Mouse (Mus musculus): ENCODE measurements around the gene Lsm4. TPM values are rescaled to one million over a fixed set of nuclear protein-coding genes. Genes with fewer than 3 reads are reported as not detected.

Lsm4 gene
- polyA plus RNA-seq, 1 experiment from 2014 or later, result 335 TPM

DNA sequence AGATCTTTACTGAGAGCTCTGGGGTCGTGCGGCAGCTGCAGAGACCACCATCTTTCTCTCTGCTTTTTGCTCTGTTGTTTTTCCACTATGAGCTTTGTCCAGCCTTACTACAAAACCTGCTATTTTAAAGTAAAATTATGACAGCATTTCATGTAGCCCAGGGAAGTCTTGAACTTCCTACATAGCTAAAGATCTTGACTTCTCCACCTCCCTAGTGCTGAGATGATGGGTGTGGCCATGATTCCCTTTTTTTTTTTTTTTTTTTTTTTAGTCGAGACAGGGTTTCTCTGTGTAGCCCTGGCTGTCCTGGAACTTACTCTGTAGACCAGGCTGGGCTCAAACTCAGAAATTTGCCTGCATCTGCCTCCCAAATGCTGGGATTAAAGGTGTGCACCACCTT lies 8.4 kb upstream of the Lsm4 start:
- H3K4me3 ChIP-seq (replicated peaks), result no peak overlapping the region

DNA sequence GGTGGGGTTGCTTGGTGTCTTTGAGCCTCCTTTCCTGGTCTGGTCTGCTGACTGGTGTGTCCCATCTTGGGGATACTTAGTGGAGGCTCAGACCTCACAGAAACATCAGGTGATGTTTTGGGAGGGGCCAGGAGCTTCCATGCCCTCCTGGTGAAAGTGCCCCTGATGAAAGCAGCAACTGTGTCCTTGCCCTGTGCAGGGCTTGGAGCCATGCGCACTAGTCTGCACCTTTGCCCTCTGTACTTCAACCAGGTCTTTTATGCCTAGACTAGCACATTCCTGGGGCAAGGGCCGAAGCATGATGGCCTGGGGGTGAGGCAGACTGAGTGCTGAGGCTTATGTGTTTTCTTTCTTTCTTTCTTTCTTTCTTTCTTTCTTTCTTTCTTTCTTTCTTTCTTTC lies 7.4 kb upstream of the Lsm4 start:
- Histone ChIP-seq H3K4me2 (no peak overlapping the region), H3K4me3 (replicated peaks) (no peak overlapping the region), H3K9ac (replicated peaks) (no peak overlapping the region), H3K27ac (no peak overlapping the region), H3K9me3 (0 out of 2 replicates have a peak, but pooled peaks cover 3% of the 10 kb centered on the region), H3K36me3 (no peaks in the 10 kb centered on the region), H3K4me1 (replicated peaks) (peaks cover 3% of the 10 kb centered on the region), H3K27me3 (no peaks in the 10 kb centered on the region)
- WGBS, result 61% methylated on average over 2 of the region's 2 CpGs
- ATAC-seq (ENCODE audit: insufficient number of reproducible peaks, insufficient read depth, low FRiP score, low TSS enrichment, low read depth), result no peak

More for the DNA sequence above, 8.4 kb upstream of the Lsm4 start:
- Histone ChIP-seq H3K9ac (replicated peaks) (no peak overlapping the region), H3K36me3 (no peaks in the 10 kb centered on the region), H3K27ac (no peak overlapping the region), H3K4me1 (replicated peaks) (peaks cover 11% of the 10 kb centered on the region), H3K4me2 (no peak overlapping the region), H3K27me3 (no peaks in the 10 kb centered on the region), H3K9me3 (0 out of 2 replicates have a peak, but pooled peaks cover 3% of the 10 kb centered on the region)
- ATAC-seq (ENCODE audit: insufficient number of reproducible peaks, insufficient read depth, low FRiP score, low TSS enrichment, low read depth), result no peak
- 71% methylated on average over 3 of the region's 3 CpGs for WGBS

DNA sequence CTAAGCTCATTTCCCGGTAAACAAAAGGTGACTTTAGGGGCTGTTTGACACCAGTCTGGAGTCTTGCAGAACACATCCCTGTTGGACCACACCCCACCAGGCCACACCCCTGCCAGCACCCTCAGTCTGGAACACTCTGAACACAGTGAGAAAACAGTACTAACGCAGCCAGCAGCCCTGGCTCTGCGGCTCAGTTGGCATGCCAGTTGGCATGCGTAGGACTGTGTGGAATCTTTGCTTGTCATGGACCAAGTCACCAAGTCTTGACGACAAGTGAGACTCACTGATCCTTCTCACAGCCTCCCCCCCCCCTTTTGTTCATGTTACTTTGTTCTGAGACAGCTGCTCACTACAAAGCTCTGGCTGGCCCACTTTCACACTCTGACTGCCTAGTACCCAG lies 6.0 kb upstream of the Lsm4 start:
- ATAC-seq (ENCODE audit: insufficient number of reproducible peaks, insufficient read depth, low FRiP score, low TSS enrichment, low read depth), result no peak
- H3K4me2 ChIP-seq, result no peak overlapping the region
- 73% methylated on average over 5 of the region's 5 CpGs for WGBS
- 0 out of 2 replicates have a peak, but pooled peaks cover 3% of the 10 kb centered on the region for H3K9me3 ChIP-seq
- no peak overlapping the region for H3K27ac ChIP-seq
- H3K36me3 ChIP-seq, result no peaks in the 10 kb centered on the region
- no peak overlapping the region for H3K9ac ChIP-seq (replicated peaks)
- no peak overlapping the region for H3K4me3 ChIP-seq (replicated peaks)
- H3K4me1 ChIP-seq (replicated peaks), result peaks cover 3% of the 10 kb centered on the region; the same call in 1 of the 2 replicates
- no peaks in the 10 kb centered on the region for H3K27me3 ChIP-seq

DNA sequence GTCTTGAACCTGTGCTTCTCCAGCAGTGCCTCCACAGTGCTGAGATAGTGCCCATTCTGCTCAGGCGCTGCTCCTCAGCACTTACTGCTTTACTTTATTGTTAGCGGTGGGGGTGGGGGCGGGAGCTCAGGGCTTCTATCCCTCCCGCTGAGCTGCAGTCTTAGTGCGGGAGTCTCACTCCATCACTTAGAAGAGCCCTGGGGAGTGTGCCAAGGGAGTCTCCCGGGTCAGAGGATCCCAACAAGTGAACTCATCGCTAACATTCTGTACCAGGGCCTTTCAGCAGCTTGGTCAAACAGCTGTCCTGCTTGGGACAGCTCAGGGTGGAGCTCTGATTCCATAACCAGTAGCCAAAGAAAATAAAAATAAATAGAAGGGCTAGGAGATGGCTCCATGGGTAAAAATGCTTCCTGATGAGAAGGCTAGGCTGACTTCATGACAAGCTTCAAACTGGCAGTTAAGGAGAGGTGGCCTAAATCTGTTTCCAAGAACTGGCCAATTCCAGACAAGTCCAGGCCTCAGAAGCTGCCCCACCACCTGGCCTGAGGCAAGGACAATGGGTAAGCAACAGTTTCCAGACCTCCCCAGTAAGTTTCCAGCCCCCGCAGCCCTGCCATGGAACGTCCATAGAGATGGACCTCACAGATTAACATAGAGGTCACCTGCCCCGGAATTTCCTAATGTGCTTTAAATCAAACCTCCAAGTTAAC lies 1.3 kb upstream of the Lsm4 start:
- WGBS, result 75% methylated on average over 10 of the region's 10 CpGs
- Histone ChIP-seq H3K4me2 (no peak overlapping the region), H3K4me3 (replicated peaks) (no peak overlapping the region), H3K4me1 (replicated peaks) (peaks cover 17% of the 10 kb centered on the region), H3K9ac (replicated peaks) (no peak overlapping the region), H3K9me3 (0 out of 2 replicates have a peak, but pooled peaks cover 3% of the 10 kb centered on the region), H3K27me3 (no peaks in the 10 kb centered on the region), H3K27ac (0 out of 2 replicates have a peak overlapping the region, but pooled peaks have one; percentile 85), H3K36me3 (peaks cover 4% of the 10 kb centered on the region; the same call in 1 of the 2 replicates)
- no peak for ATAC-seq (ENCODE audit: insufficient number of reproducible peaks, insufficient read depth, low FRiP score, low TSS enrichment, low read depth)

DNA sequence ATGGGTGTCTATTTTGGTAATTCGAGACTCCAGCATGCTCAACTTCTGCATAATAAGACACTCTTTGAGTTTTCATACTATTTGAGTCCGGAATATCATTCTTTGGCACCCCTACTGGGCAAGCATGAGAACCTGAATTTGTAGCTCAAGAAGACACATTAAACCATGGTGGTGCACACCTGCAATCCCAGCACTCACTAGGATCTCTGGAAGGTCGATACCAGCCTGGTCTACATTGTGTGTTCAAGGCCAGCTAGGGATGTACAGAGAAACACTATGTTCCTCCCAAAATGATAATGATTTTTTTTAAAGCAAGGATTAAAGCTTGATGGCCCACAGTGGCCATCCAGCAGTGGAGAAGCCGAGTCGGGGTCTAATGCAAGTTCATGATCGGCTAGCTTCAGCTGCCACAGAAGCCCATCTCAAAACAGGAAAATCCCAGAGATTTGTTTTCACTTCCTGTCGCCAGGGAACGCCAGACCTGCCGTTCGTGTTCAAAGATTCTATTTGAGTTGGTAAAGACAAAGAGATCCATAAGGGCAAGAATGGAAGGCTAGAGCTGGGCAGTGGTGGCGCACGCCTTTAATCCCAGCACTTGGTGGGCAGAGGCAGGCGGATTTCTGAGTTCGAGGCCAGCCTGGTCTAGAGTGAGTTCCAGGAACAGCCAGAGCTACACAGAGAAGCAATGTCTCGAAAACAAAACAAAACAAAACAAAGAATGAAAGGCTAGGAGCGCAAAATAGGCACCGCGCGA lies 546 bp upstream of the Lsm4 start:
- Histone ChIP-seq H3K4me1 (replicated peaks) (peaks cover 14% of the 10 kb centered on the region), H3K27me3 (no peaks in the 10 kb centered on the region), H3K36me3 (peaks cover 8% of the 10 kb centered on the region; the same call in 1 of the 2 replicates), H3K9ac (replicated peaks) (peak overlapping the region; percentile 48), H3K9me3 (0 out of 2 replicates have a peak, but pooled peaks cover 3% of the 10 kb centered on the region), H3K27ac (peak overlapping the region; percentile 85), H3K4me2 (peak overlapping the region; percentile 77), H3K4me3 (replicated peaks) (peak overlapping the region; percentile 64)
- ATAC-seq (ENCODE audit: insufficient number of reproducible peaks, insufficient read depth, low FRiP score, low TSS enrichment, low read depth), result peak; percentile 23; the same call in 1 of the 2 replicates
- WGBS, result 40% methylated on average over 19 of the region's 19 CpGs

DNA sequence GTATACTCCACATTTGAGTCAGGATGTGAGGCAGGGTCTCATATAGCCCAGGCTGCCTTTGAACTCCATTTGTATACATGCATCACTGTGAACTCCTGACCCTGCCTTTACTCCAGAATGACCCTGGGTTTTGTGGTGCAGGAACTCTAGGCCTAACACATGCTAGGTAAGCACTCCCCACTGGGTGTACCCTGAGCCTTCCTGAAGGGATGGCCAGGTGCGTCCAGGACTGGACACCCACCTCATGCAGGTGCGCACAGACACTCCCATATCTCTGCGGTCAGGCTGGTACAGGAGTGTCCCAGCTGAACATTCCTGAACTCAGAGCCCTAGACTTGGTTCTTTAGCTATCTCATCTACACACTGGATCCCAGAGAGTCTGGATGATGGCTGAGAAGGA lies 1.1 kb downstream of the Lsm4 start:
- Histone ChIP-seq H3K9me3 (no peaks in the 10 kb centered on the region), H3K4me1 (replicated peaks) (peaks cover 14% of the 10 kb centered on the region), H3K36me3 (peaks cover 24% of the 10 kb centered on the region), H3K9ac (replicated peaks) (peak overlapping the region; percentile 65), H3K27me3 (no peaks in the 10 kb centered on the region), H3K4me3 (replicated peaks) (peak overlapping the region; percentile 64), H3K27ac (peak overlapping the region; percentile 90), H3K4me2 (peak overlapping the region; percentile 77)
- no peak for ATAC-seq (ENCODE audit: insufficient number of reproducible peaks, insufficient read depth, low FRiP score, low TSS enrichment, low read depth)
- 86% methylated on average over 3 of the region's 3 CpGs for WGBS

DNA sequence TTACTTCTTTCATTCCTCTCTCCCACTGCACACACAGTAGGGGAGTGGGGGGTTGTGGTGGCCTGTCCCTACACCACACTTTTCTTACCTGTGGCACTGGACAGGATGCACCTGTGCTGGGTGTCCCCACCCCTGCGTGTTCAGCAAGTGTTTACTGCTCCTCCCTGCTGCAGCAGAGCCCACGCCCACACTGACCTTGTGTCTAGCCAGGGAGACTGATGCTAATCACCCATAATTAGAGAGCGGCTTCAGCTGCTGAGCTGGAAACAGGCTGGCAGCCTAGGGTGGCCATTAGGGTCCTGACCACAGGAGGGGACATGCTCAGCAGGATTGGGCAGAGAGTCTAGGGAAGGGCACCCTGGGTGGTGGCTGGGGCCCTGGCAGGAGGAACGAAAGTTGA lies 1.7 kb downstream of the Lsm4 start:
- Histone ChIP-seq H3K27ac (no peak overlapping the region), H3K4me2 (0 out of 2 replicates have a peak overlapping the region, but pooled peaks have one; percentile 77), H3K27me3 (no peaks in the 10 kb centered on the region), H3K9ac (replicated peaks) (0 out of 2 replicates have a peak overlapping the region, but pooled peaks have one; percentile 28), H3K4me1 (replicated peaks) (peaks cover 14% of the 10 kb centered on the region), H3K4me3 (replicated peaks) (no peak overlapping the region; the same call in 1 of the 2 replicates), H3K9me3 (no peaks in the 10 kb centered on the region), H3K36me3 (peaks cover 30% of the 10 kb centered on the region)
- no peak for ATAC-seq (ENCODE audit: insufficient number of reproducible peaks, insufficient read depth, low FRiP score, low TSS enrichment, low read depth)
- 74% methylated on average over 4 of the region's 4 CpGs for WGBS

DNA sequence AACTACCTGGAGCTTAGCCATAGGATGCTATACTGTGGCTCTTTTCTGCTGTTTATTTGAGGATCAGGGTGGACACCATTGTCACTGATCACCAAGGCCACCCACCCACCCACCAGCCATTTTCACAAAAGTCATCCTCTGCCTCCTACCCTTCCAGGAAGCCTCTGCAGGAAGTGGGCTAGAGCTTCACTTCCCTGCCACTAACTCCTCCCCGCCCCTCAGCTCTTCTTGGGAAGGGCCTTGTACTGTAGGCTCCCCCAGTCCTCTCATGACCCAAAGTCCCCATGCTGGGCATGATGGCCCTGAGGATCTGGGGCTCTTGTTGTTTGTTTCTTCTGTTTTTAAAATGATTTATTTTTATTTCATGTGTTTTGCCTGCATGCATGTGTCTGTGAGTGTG lies 2.3 kb downstream of the Lsm4 start:
- ATAC-seq (ENCODE audit: insufficient number of reproducible peaks, insufficient read depth, low FRiP score, low TSS enrichment, low read depth), result no peak
- H3K4me3 ChIP-seq (replicated peaks), result no peak overlapping the region
- 90% methylated on average over 1 of the region's 1 CpGs for WGBS
- peaks cover 36% of the 10 kb centered on the region for H3K36me3 ChIP-seq
- no peaks in the 10 kb centered on the region for H3K27me3 ChIP-seq
- H3K9me3 ChIP-seq, result no peaks in the 10 kb centered on the region
- H3K4me1 ChIP-seq (replicated peaks), result peaks cover 14% of the 10 kb centered on the region
- H3K27ac ChIP-seq, result no peak overlapping the region
- H3K9ac ChIP-seq (replicated peaks), result no peak overlapping the region
- H3K4me2 ChIP-seq, result no peak overlapping the region

DNA sequence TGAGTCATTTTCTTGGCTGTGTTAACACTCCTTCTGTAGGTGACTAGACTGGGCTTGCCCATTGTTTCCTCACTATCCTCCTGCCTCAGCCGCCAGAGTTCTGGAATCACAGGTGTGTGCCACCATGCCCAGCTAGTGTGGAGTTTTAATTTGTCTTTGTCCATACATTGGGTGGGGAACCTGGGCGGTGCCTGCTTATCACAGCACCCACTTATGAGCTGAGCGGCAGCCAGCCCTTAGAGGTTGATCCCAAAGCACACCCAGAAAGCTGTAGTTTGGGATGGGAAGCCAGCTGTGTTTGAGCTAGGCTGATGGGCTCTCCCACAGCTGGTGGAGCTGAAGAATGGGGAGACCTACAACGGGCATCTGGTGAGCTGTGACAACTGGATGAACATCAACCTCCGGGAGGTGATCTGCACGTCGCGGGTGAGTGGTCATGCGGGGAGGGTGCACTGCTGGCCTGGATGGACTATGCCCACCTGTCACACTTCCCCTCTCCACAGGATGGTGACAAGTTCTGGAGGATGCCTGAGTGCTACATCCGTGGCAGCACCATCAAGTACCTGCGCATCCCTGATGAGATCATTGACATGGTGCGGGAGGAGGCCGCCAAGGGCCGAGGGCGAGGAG lies 4.5 kb downstream of the Lsm4 start:
- WGBS, result 92% methylated on average over 15 of the region's 15 CpGs
- Histone ChIP-seq H3K9me3 (no peaks in the 10 kb centered on the region), H3K4me2 (no peak overlapping the region), H3K4me3 (replicated peaks) (no peak overlapping the region), H3K36me3 (peaks cover 36% of the 10 kb centered on the region), H3K27me3 (no peaks in the 10 kb centered on the region), H3K27ac (no peak overlapping the region), H3K9ac (replicated peaks) (no peak overlapping the region), H3K4me1 (replicated peaks) (peaks cover 20% of the 10 kb centered on the region)
- no peak for ATAC-seq (ENCODE audit: insufficient number of reproducible peaks, insufficient read depth, low FRiP score, low TSS enrichment, low read depth)

DNA sequence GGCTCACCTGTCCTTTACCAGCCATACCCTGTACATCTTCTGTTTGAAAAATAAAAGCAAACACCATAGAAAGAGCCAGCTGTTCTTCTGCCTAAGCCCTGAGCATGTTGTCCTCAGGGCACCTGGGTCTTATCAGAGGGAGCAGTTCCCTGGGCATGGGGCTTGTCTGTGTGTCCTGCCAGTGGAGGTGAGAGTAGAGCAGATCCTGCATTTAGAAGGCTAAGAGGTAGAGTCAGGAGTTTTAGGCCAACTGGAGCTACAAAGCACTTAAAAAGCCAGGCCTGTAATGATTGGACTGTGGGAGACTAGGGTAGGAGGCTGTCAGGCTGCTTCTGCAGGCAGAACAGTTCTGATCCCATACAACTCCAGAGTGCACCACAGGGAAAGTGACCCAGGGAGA lies 5.6 kb downstream of the Lsm4 start:
- no peak overlapping the region for H3K4me2 ChIP-seq
- peaks cover 36% of the 10 kb centered on the region for H3K36me3 ChIP-seq
- H3K9me3 ChIP-seq, result no peaks in the 10 kb centered on the region
- H3K4me3 ChIP-seq (replicated peaks), result no peak overlapping the region
- H3K4me1 ChIP-seq (replicated peaks), result peaks cover 19% of the 10 kb centered on the region
- ATAC-seq (ENCODE audit: insufficient number of reproducible peaks, insufficient read depth, low FRiP score, low TSS enrichment, low read depth), result no peak
- H3K9ac ChIP-seq (replicated peaks), result no peak overlapping the region
- no peak overlapping the region for H3K27ac ChIP-seq
- H3K27me3 ChIP-seq, result no peaks in the 10 kb centered on the region

DNA sequence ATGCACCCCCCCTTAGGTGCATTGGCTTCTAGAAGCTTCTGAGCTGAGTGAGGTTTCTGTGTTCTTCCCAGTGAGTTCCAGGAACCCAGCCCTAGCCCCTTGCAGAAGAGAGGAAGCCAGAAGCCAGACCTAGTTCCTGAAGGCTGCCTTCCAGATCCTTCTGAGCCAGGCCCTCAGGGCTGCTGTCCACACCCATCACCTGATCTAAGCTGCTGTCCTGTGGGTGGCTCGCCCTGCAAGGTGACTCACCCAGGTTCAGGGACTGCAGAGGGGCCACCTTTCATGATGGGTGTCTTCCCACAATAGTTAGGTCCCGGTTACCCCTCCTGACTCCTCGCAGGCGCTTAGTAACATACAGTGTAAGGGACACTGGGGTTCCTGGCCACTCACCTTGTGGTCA lies 6.4 kb downstream of the Lsm4 start:
- no peak overlapping the region for H3K4me2 ChIP-seq
- H3K9me3 ChIP-seq, result no peaks in the 10 kb centered on the region
- H3K4me3 ChIP-seq (replicated peaks), result no peak overlapping the region
- H3K36me3 ChIP-seq, result peaks cover 36% of the 10 kb centered on the region
- peaks cover 12% of the 10 kb centered on the region for H3K4me1 ChIP-seq (replicated peaks)
- H3K27me3 ChIP-seq, result no peaks in the 10 kb centered on the region; the same call in 1 of the 2 replicates
- no peak overlapping the region for H3K27ac ChIP-seq
- H3K9ac ChIP-seq (replicated peaks), result no peak overlapping the region
- WGBS, result 94% methylated on average over 4 of the region's 4 CpGs
- ATAC-seq (ENCODE audit: insufficient number of reproducible peaks, insufficient read depth, low FRiP score, low TSS enrichment, low read depth), result no peak

All from limb, embryonic 12.5 days (tissue).